Mouse (Mus musculus): Measurements from ENCODE around the gene Lrrc26.
A peak's percentile ranks its signal among the peaks of the same experiment; 100 is the strongest.

Gene Lrrc26

GRCm38 (mm10) chr2:25293706-25294105 is 4.0 kb downstream of the Lrrc26 start:
- no peak for DNase-seq (ENCODE audit: low spot score in 2 of 2)

- DNase-seq (ENCODE audit: low spot score in 2 of 2), result no peak
Measured at GRCm38 (mm10) chr2:25297093-25297492, 7.4 kb downstream of the Lrrc26 start.

- DNase-seq (ENCODE audit: low spot score in 2 of 2), result no peak
Measured at GRCm38 (mm10) chr2:25298046-25298445, 8.3 kb downstream of the Lrrc26 start.

DNA sequence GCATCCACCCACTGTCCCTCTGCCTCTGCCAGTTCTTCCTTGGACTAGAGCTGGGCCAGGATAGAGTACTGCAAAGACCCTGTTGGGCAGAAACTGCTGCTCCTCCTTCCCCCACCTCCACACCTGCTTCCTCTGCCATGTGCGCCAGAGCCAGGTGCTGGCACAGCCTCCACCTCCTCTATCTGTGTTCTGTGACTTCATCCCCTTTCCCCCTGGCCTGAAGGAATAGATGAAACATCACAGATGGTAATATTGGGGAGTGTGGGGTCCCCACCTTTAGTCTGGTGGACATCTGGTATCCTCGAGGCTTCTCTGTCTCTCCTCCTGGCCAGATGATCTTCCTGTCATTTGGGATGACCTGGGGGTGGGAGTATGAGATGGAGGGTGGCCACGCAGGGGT is 13.7 kb downstream of the Lrrc26 start:
- DNase-seq (ENCODE audit: low spot score in 2 of 2), result no peak

DNA sequence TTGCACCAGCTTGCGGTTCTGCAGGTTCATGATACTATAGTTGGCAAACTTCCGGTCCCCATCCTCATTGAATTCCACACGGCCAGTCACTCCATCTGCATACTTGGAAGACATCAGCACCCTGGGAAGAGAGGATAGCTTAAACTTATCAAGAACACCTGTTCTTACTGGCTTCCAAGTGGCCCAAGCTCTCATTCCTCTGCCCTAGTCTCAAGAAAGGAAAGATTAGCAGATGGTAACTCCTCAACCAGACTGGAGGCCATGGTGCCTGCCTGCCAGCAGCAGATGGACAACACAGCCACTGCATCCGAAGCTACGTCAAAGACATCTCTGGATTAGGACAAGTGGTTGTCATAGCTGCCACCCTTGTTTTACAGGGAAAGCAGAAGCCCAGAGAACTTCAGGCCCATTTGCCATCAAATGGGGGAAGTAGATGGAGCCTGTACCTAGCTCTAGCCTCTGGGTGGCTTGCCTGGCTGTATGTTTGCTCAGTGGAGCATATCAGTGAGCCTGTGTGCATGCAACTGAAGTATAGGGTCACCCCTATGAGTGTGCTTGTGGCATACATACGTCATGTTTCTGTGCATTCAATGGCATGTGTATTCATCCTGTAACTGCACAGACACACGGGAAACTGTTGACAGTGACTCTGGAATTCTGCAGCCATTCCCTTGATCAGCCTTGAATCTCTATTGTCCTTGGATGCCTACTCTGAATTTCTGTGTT is 14.4 kb downstream of the Lrrc26 start:
- DNase-seq (ENCODE audit: low spot score in 2 of 2), result no peak

GRCm38 (mm10) chr2:25304657-25305541 is 15.2 kb downstream of the Lrrc26 start:
- DNase-seq (ENCODE audit: low spot score in 2 of 2), result peak in 1 of 2 experiments; percentile 44

DNA sequence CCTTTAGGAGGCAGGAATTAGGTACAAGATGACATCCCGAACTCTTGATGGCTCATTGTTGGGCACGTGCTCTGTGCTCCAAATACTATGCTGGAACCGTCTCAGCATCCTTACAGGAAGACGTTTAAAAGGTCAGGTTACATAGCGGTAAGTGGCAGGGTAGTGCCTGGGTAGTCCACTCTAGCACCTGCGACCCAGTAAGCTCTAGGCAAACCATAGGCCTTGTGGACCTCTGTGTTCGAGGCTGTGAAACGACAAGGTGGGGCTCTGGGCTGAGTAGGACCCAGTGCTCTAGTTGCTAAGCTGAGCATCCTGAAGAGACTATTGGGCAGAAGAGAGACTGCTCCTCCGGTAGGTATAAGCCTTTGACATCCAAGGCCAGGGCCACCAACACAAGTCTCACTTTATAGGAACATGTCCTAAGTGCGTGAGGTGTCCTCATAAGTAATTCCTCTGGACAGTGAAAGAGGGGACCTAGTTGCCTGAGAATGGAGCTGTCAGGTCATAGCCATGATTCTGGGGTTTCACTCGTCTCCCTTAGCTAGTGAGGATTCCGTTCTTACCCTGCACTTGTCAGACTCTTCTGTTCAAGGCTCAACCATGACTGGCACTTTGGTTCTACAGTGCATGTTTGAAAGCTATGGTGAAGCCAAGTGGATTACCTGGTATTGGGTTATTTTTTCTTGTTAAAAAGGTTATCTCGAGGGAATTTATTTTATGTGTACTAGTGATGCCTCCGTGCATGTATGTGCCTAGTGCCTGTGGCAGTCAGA is 16.1 kb downstream of the Lrrc26 start:
- DNase-seq (ENCODE audit: low spot score in 2 of 2), result no peak

GRCm38 (mm10) chr2:25310180-25310579 is 20.5 kb downstream of the Lrrc26 start:
- no peak for DNase-seq (ENCODE audit: low spot score in 2 of 2)

DNA sequence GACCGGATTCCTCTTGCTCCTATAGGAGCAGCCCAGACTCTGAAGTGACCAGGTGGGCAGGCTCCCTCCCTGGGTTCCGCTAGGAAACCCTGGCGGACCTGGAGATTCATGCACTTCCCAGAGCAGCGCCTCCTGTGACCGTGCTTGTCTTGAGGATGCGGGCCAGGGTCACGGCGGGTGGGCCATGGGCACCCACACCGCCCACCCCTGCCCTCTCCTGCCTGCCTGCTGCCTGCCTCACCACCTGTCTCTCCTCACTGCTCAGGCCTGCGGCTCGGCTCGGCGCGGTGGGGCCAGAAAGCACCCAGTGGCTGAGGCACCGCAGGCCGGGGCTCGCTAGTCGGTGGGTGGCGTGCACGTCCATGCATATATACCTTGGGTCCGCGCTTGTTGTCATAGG is 21.3 kb downstream of the Lrrc26 start:
- DNase-seq (ENCODE audit: low spot score in 2 of 2), result no peak

- no peak for DNase-seq (ENCODE audit: low spot score in 2 of 2)
Measured at GRCm38 (mm10) chr2:25311491-25311891, 21.8 kb downstream of the Lrrc26 start.

GRCm38 (mm10) chr2:25318119-25318966 is 28.6 kb downstream of the Lrrc26 start:
- no peak for DNase-seq (ENCODE audit: low spot score in 2 of 2)

- DNase-seq (ENCODE audit: low spot score in 2 of 2), result peak in 1 of 2 experiments; percentile 77
Measured at GRCm38 (mm10) chr2:25318971-25319773, 29.5 kb downstream of the Lrrc26 start, which contains the start of gene Grin1. Grin1 (minus strand) TSS chr2:25319187.

- no peak for DNase-seq (ENCODE audit: low spot score in 2 of 2)
Measured at GRCm38 (mm10) chr2:25320084-25320483, 30.4 kb downstream of the Lrrc26 start.

DNA sequence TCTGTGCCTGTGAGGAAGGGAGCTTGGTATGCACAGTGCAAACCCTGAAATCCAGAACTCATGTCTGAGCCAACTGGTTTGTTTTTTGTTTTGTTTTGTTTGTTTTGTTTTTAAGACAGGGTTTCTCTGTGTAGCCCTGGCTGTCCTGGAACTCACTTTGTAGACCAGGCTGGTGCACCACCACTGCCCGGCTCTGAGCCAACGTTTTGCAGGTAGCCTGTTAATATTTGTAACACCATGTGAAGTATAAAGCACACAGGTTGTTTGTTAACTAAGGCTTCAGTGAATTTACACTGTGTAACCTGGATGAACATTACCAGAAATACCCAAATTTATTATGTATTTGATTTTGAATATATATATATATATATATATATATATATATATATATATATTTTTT is 36.3 kb downstream of the Lrrc26 start:
- no peak for DNase-seq (ENCODE audit: low spot score in 2 of 2)

DNA sequence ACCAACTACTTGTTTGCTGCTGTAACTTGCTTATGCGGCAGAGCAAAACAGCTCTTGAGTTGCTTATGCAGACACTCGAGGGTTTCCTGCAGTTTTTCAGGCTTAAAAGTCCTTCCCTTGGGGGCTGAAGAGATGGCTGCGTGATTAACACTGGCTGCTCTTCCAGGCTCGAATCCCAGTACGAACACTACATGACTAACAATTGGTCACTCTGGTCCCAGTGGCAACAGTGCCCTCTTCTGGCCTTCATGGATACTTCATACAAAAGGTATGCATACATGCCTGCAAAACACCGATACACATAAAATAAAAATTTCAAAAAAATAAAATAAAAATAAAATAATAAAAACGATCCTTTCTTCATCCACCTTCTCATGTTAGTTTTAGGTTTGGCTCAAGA is 38.7 kb downstream of the Lrrc26 start:
- DNase-seq (ENCODE audit: low spot score in 2 of 2), result peak in 1 of 2 experiments; percentile 53

DNA sequence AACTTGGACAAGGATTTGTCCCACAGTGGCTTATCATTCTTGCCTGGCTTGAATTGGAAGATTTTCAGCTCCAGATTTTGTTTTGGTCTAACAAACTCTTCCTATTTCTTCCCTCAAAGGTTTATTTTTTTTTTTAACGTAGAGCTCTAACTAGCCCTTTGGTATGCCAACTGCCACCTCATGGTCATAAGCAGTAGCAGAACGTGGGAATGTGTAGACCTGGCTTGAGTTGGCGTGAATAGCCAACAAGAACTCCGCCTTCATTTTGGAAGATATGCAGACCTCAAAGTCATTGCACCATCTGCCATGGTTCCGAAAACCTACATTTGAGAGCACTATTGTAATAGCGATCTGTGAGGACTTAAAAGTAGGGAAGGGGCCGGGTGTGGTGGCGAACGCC is 41.8 kb downstream of the Lrrc26 start:
- no peak for DNase-seq (ENCODE audit: low spot score in 2 of 2)

GRCm38 (mm10) chr2:25332286-25333160 is 42.8 kb downstream of the Lrrc26 start, which contains the start of gene Man1b1:
Man1b1 (plus strand) TSS chr2:25332338.
- peak; percentile 98 for DNase-seq (ENCODE audit: low spot score in 2 of 2)

DNA sequence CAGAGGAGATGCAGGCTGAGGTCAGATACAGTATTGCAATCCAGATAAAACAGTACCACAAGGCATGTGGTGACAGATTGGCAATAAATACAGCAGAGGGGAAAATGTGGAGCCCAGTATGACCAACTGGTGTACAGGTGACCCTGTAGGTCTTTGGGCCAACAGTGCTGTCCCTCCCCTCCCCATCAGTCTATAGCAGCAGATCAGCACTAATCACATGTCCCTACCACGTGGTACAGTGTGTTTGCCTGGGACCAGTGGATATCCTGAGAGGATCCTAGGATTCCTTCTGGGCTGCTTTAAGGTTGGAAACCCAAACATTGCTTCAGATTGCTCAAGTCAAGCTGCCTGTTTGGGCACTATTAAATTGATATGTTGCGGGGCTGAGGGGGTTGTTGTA is 43.9 kb downstream of the Lrrc26 start:
- no peak for DNase-seq (ENCODE audit: low spot score in 2 of 2)

DNA sequence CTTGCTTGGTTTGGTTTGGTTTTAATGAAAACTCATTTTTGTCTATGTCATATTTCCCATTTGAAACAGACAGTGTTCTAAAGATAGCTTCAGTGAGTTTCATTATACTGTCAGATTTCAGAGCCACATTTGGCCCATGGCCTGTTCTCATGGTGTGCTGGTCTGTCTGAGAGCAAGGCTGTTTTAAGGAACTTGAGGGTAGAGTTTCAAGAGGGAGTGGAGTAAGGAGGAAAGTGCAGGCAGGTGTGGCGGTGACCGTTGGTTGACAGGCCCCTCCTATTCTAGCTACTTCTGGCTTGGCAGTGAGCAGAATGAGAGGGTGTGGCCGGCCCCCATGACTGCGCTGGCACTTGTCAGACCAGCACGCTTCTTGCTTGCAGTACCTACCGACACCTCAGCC is 48.6 kb downstream of the Lrrc26 start:
- DNase-seq (ENCODE audit: low spot score in 2 of 2), result no peak
